Mouse (Mus musculus): ENCODE measurements around the gene Aifm2.

DNA sequence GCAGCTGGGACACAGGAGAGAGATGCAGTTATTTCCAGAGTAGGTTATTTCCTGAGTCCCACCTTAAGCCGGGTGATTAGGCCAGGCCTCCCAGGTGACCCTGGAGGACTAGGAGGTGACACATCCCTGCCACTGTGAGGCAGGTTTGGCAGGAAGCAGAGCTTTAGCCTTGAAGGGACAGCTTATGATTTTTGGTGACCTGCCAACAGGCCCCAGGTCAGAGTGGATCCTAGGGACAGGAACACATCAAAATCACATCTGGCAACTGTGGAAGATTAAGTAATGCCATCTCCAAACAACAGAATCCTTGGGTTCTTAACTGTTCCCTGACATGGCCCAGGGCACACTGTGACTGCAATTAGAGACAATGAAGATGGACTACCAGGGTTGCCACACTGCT lies 26.2 kb downstream of the Aifm2 start:
- TF ChIP-seq CHD2 (IDR thresholded peaks at IDR 0.05; ENCODE audit: low read depth, low read length), result no peak
- TF ChIP-seq ZNF384 (IDR thresholded peaks at IDR 0.05; ENCODE audit: low read depth, low read length), result no peak
- TF ChIP-seq HCFC1 (IDR thresholded peaks at IDR 0.05; ENCODE audit: borderline replicate concordance, insufficient read depth, low read length), result no peak
- TF ChIP-seq MAFK (IDR thresholded peaks at IDR 0.05; ENCODE audit: insufficient read depth, low read depth, low read length), result no peak

All from ES-E14 (cell line).